Mouse (Mus musculus) lung, embryonic 14.5 days (tissue): Measurements from ENCODE around the gene Dll1. TPM values are rescaled to one million over a fixed set of nuclear protein-coding genes. Genes with fewer than 3 reads are reported as not detected.

Experiments
- ATAC-seq: fragments of 200-750 bp; cut with Nextera tagmentation; 2 replicates; pipeline ENCODE4 v1.8.0; 2017; ENCODE audit warnings: mild to moderate bottlenecking, moderate TSS enrichment, moderate library complexity; ENCODE audit not compliant: insufficient read depth
- DNase-seq: peaks from one replicate; pipeline ENCODE4 v3.0.0-alpha.2; 2015
- H3K27ac ChIP-seq: fragments of 300-500 bp; sonication (generic); 2 replicates; pipeline ENCODE4 v1.5.1; 2014; ENCODE audit warnings: low read depth, mild to moderate bottlenecking, moderate library complexity
- H3K27me3 ChIP-seq: fragments of 300-500 bp; sonication (generic); 2 replicates; pipeline ENCODE4 v1.6.1; 2014; ENCODE audit warnings: low read length, control low read depth; ENCODE audit not compliant: insufficient read depth
- H3K36me3 ChIP-seq: fragments of 300-500 bp; sonication (generic); 2 replicates; pipeline ENCODE4 v1.6.1; 2014; ENCODE audit warnings: control low read depth; ENCODE audit not compliant: insufficient read depth
- H3K4me1 ChIP-seq: fragments of 300-500 bp; sonication (generic); 2 replicates; pipeline ENCODE4 v1.6.1; 2014; ENCODE audit warnings: antibody characterized with exemption, control low read depth; ENCODE audit not compliant: insufficient read depth
- H3K4me2 ChIP-seq: fragments of 300-500 bp; sonication (generic); 2 replicates; pipeline ENCODE4 v1.6.1; 2014; ENCODE audit warnings: mild to moderate bottlenecking
- H3K4me3 ChIP-seq: fragments of 300-500 bp; sonication (generic); 2 replicates; pipeline ENCODE4 v1.5.1; 2014; ENCODE audit warnings: low read depth, low read length
- H3K9ac ChIP-seq: fragments of 300-500 bp; sonication (generic); 2 replicates; pipeline ENCODE4 v1.6.1; 2014
- H3K9me3 ChIP-seq: fragments of 300-500 bp; sonication (generic); 2 replicates; pipeline ENCODE4 v1.6.1; 2016; ENCODE audit warnings: low read depth, low read length, control low read depth
- CTCF ChIP-seq: IDR thresholded peaks from 2 replicates; pipeline ENCODE4 v1.5.1; 2016; ENCODE audit warnings: antibody characterized with exemption, low read depth
- WGBS: fragments of 180-500 bp; shearing (Covaris S2); extraction: QIAGEN DNeasy Blood & Tissue Kit; methylation state at CpG from one replicate; pipeline ENCODE4 v1.1.7; 2014; 5-methylcytosine and 5-hydroxymethylcytosine counted together
- polyA plus RNA-seq: library from polyadenylated mRNA; unstranded; fragments of >200 nt; fragmentation: Nextera tagmentation; extraction: Ambion mirVana; gene quantifications from 2 replicates; pipeline ENCODE4 v1.2.1, GENCODE M21; 2014

The Dll1 gene
- polyA plus RNA-seq, 1 experiment from 2014 or later: 3.4 TPM

- 0 out of 2 replicates have a peak, but pooled peaks have one; percentile 12 for ATAC-seq
- no peak for TF ChIP-seq CTCF
- H3K36me3 ChIP-seq: 0 out of 2 replicates have a peak, but pooled peaks cover 4% of the 10 kb centered on the region
- no peak overlapping the region for H3K9ac ChIP-seq
- H3K27ac ChIP-seq: no peak overlapping the region
- DNase-seq: peak; percentile 24
- no peak overlapping the region; the same call in 1 of the 2 replicates for H3K4me3 ChIP-seq
- no peaks in the 10 kb centered on the region for H3K9me3 ChIP-seq
- peak overlapping the region; percentile 100 for H3K4me2 ChIP-seq
- WGBS: 30% methylated on average over 17 of the region's 17 CpGs
- peaks cover 14% of the 10 kb centered on the region for H3K4me1 ChIP-seq
- H3K27me3 ChIP-seq: peaks cover 38% of the 10 kb centered on the region
Measured at GRCm38 (mm10) chr17:15371967-15372835, 4.5 kb downstream of the Dll1 start.

- Histone ChIP-seq H3K27ac (no peak overlapping the region), H3K9me3 (no peaks in the 10 kb centered on the region), H3K4me3 (no peak overlapping the region), H3K4me1 (peaks cover 14% of the 10 kb centered on the region), H3K27me3 (peaks cover 26% of the 10 kb centered on the region), H3K36me3 (0 out of 2 replicates have a peak, but pooled peaks cover 4% of the 10 kb centered on the region), H3K4me2 (no peak overlapping the region), H3K9ac (no peak overlapping the region)
- ATAC-seq (no peak), DNase-seq (no peak)
- TF ChIP-seq CTCF: no peak
- WGBS: 90% methylated on average over 14 of the region's 14 CpGs
Measured at GRCm38 (mm10) chr17:15370401-15370800, 6.3 kb downstream of the Dll1 start.

GRCm38 (mm10) chr17:15365650-15366049, 11.0 kb downstream of the Dll1 start:
- DNase-seq (peak; percentile 39), ATAC-seq (0 out of 2 replicates have a peak, but pooled peaks have one; percentile 52)
- Histone ChIP-seq H3K9me3 (no peaks in the 10 kb centered on the region), H3K36me3 (0 out of 2 replicates have a peak, but pooled peaks cover 4% of the 10 kb centered on the region), H3K9ac (no peak overlapping the region), H3K27ac (no peak overlapping the region), H3K27me3 (no peaks in the 10 kb centered on the region), H3K4me3 (no peak overlapping the region), H3K4me1 (no peaks in the 10 kb centered on the region), H3K4me2 (no peak overlapping the region)
- TF ChIP-seq CTCF: no peak
- 55% methylated on average over 5 of the region's 5 CpGs for WGBS

GRCm38 (mm10) chr17:15363656-15364055, 13.0 kb downstream of the Dll1 start:
- H3K4me1 ChIP-seq: no peaks in the 10 kb centered on the region

GRCm38 (mm10) chr17:15357071-15357470, 19.6 kb downstream of the Dll1 start:
- no peak overlapping the region for H3K9ac ChIP-seq
- 62% methylated on average over 3 of the region's 3 CpGs for WGBS
- no peaks in the 10 kb centered on the region for H3K9me3 ChIP-seq
- DNase-seq: no peak
- H3K4me2 ChIP-seq: no peak overlapping the region
- no peak overlapping the region for H3K4me3 ChIP-seq
- no peaks in the 10 kb centered on the region for H3K36me3 ChIP-seq
- no peaks in the 10 kb centered on the region for H3K4me1 ChIP-seq
- H3K27me3 ChIP-seq: no peaks in the 10 kb centered on the region
- no peak overlapping the region for H3K27ac ChIP-seq
- no peak for ATAC-seq
- TF ChIP-seq CTCF: no peak

More at GRCm38 (mm10) chr17:15363656-15364055, 13.0 kb downstream of the Dll1 start:
- DNase-seq (no peak), ATAC-seq (no peak)
- no peak for TF ChIP-seq CTCF
- Histone ChIP-seq H3K4me3 (no peak overlapping the region), H3K36me3 (no peaks in the 10 kb centered on the region), H3K27me3 (no peaks in the 10 kb centered on the region), H3K9me3 (no peaks in the 10 kb centered on the region), H3K9ac (no peak overlapping the region), H3K4me2 (no peak overlapping the region), H3K27ac (no peak overlapping the region)
- WGBS: 37% methylated on average over 3 of the region's 3 CpGs

- ATAC-seq: no peak
- Histone ChIP-seq H3K9ac (no peak overlapping the region), H3K36me3 (no peaks in the 10 kb centered on the region), H3K4me3 (no peak overlapping the region), H3K27ac (no peak overlapping the region), H3K4me1 (no peaks in the 10 kb centered on the region), H3K27me3 (no peaks in the 10 kb centered on the region), H3K9me3 (no peaks in the 10 kb centered on the region), H3K4me2 (no peak overlapping the region)
- 72% methylated on average over 5 of the region's 5 CpGs for WGBS
- DNase-seq: no peak
- TF ChIP-seq CTCF: no peak
Measured at GRCm38 (mm10) chr17:15356526-15356925, 20.1 kb downstream of the Dll1 start.

- H3K27ac ChIP-seq: no peak overlapping the region
- DNase-seq: no peak
- no peak for ATAC-seq
- H3K9me3 ChIP-seq: no peaks in the 10 kb centered on the region
- no peak overlapping the region for H3K4me3 ChIP-seq
- no peak overlapping the region for H3K4me2 ChIP-seq
- H3K36me3 ChIP-seq: no peaks in the 10 kb centered on the region
- H3K27me3 ChIP-seq: no peaks in the 10 kb centered on the region
- H3K9ac ChIP-seq: no peak overlapping the region
- TF ChIP-seq CTCF: no peak
- WGBS: 95% methylated on average over 3 of the region's 3 CpGs
- H3K4me1 ChIP-seq: no peaks in the 10 kb centered on the region
Measured at GRCm38 (mm10) chr17:15355072-15355471, 21.6 kb downstream of the Dll1 start.
